Mouse (Mus musculus): ENCODE results near the gene Gm15155.

DNA sequence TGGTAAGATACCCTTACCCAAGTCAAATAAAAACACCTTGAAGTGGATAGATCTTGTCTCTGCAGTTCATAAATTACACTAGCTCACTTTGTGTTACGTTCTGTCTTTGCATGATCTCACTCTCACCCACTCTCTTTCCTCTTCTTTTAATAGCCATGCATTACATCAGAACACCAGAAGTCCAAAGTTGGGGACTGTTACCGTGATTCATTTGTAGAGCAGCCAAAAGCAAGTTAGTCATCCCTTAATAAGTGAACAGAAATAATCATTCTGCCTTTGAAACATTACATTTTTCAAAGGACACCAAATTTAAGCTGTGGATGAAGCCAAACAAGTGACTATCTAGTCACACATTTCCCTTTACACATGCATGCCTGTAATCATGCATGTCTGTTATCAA, 32.1 kb upstream of the Gm15155 start:
- TF ChIP-seq TAL1 (IDR thresholded peaks at IDR 0.05; ENCODE audit: low read length) (no peak), GATA1 (IDR thresholded peaks at IDR 0.05; ENCODE audit: low read length) (no peak)

Measured in erythroblast, embryonic 14.5 days (primary cell).